Mouse (Mus musculus) frontal cortex, adult (tissue): ENCODE results near the gene Vmn1r131.
"Not testable (repeated sequence)": the region's sequence is repeated elsewhere in the genome, so short reads cannot be mapped to it uniquely, and the experiment has no call there.

ENCODE experiments used
- ATAC-seq: cut with Nextera tagmentation; 2 replicates; pipeline ENCODE4 v1.9.2; 2017; ENCODE audit warnings: mild to moderate bottlenecking, moderate library complexity, mixed read lengths; ENCODE audit not compliant: low TSS enrichment

Vmn1r131 gene

GRCm38 (mm10) chr7:21545990-21546389, at the start of gene Vmn1r131:
Vmn1r131 (minus strand) TSS chr7:21546090.
- ATAC-seq: not testable (repeated sequence)

GRCm38 (mm10) chr7:21511480-21511879, 34.4 kb downstream of the Vmn1r131 start, which contains the start of gene Vmn1r130:
Vmn1r130 (plus strand) TSS chr7:21511780.
- ATAC-seq: not testable (repeated sequence)
